Mouse (Mus musculus) embryonic facial prominence, embryonic 13.5 days (tissue): Measurements from ENCODE around the gene Gast. TPM values are rescaled to one million over a fixed set of nuclear protein-coding genes. Genes with fewer than 3 reads are reported as not detected.
A peak's percentile ranks its signal among the peaks of the same experiment; 100 is the strongest.

Experiments
- ATAC-seq: fragments of 200-750 bp; cut with Nextera tagmentation; 2 replicates; pipeline ENCODE4 v1.8.0; 2017; ENCODE audit warnings: low read depth; ENCODE audit not compliant: insufficient number of reproducible peaks, insufficient read depth, low FRiP score, low TSS enrichment
- H3K27ac ChIP-seq: fragments of 300-500 bp; sonication (generic); 2 replicates; pipeline ENCODE4 v1.5.1; 2015; ENCODE audit warnings: moderate library complexity, mild to moderate bottlenecking, inconsistent platforms
- H3K27me3 ChIP-seq: fragments of 300-500 bp; sonication (generic); 2 replicates; pipeline ENCODE4 v1.6.1; 2015; ENCODE audit warnings: mild to moderate bottlenecking, inconsistent platforms
- H3K36me3 ChIP-seq: fragments of 300-500 bp; sonication (generic); 2 replicates; pipeline ENCODE4 v1.6.1; 2015; ENCODE audit warnings: mild to moderate bottlenecking, inconsistent platforms
- H3K4me1 ChIP-seq: fragments of 300-500 bp; sonication (generic); 2 replicates; pipeline ENCODE4 v1.6.1; 2015; ENCODE audit warnings: inconsistent platforms
- H3K4me2 ChIP-seq: fragments of 300-500 bp; sonication (generic); 2 replicates; pipeline ENCODE4 v1.6.1; 2015; ENCODE audit warnings: moderate library complexity, mild to moderate bottlenecking, inconsistent platforms
- H3K4me3 ChIP-seq: fragments of 300-500 bp; sonication (generic); 2 replicates; pipeline ENCODE4 v1.5.1; 2015; ENCODE audit warnings: mild to moderate bottlenecking, inconsistent platforms
- H3K9ac ChIP-seq: fragments of 300-500 bp; sonication (generic); 2 replicates; pipeline ENCODE4 v1.6.1; 2015; ENCODE audit warnings: mild to moderate bottlenecking, inconsistent platforms
- H3K9me3 ChIP-seq: fragments of 300-500 bp; sonication (generic); 2 replicates; pipeline ENCODE4 v1.6.1; 2016; ENCODE audit warnings: inconsistent platforms
- WGBS: fragments of 180-500 bp; shearing (Covaris S2); methylation state at CpG from one replicate; pipeline ENCODE4 v1.1.7; 2015; ENCODE audit warnings: mixed read lengths; 5-methylcytosine and 5-hydroxymethylcytosine counted together
- polyA plus RNA-seq: library from polyadenylated mRNA; unstranded; fragments of >200 nt; fragmentation: Nextera tagmentation; extraction: Ambion mirVana; gene quantifications from 2 replicates; pipeline ENCODE4 v1.2.1, GENCODE M21; 2015

The Gast gene
- 1.2 TPM in 1 of 2 replicates, not detected in the other for polyA plus RNA-seq

- no peak for ATAC-seq
- Histone ChIP-seq H3K4me2 (no peak within 1 kb of the TSS), H3K9ac (no peak within 1 kb of the TSS), H3K4me1 (peaks cover 7% of the 10 kb centered on the region; the same call in 1 of the 2 replicates), H3K27ac (no peak within 1 kb of the TSS), H3K27me3 (no peaks in the 10 kb centered on the region), H3K9me3 (no peaks in the 10 kb centered on the region), H3K36me3 (no peaks in the 10 kb centered on the region), H3K4me3 (no peak within 1 kb of the TSS)
- 83% methylated on average over 6 of the region's 6 CpGs for WGBS
These were observed at the start of gene Gast for GRCm38 (mm10) chr11:100333944-100334457. Gene Gast (plus strand): TSS chr11:100334407.

- Histone ChIP-seq H3K36me3 (no peaks in the 10 kb centered on the region), H3K4me1 (peaks cover 12% of the 10 kb centered on the region), H3K9me3 (no peaks in the 10 kb centered on the region), H3K9ac (0 out of 2 replicates have a peak overlapping the region, but pooled peaks have one; percentile 11), H3K4me2 (no peak overlapping the region), H3K4me3 (no peak overlapping the region), H3K27ac (peak overlapping the region; percentile 89; the same call in 1 of the 2 replicates), H3K27me3 (no peaks in the 10 kb centered on the region)
- no peak for ATAC-seq
- WGBS = 75% methylated on average over 4 of the region's 4 CpGs
These were observed 49.2 kb upstream of the Gast start for GRCm38 (mm10) chr11:100284988-100285387.

DNA sequence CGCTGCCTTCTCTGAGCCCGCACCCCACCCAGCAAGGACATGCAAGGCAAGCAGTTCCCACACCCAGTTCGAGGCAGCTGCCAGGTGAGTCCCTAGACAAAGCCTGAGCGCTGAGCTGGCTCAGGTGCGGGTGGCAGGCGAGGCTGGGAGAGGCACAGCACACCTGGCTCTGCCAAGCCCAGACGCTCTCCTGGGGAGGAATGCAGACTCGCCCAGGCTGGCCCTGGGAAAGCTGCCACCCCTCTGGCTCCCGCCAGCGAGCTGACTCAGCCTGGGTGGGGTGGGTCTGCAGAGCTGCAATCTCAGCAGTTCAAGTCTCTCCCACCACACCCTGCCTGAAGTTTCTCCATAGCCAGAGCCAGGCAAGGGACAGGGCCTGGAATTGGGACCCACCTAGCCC is 47.2 kb upstream of the Gast start:
- H3K27me3 ChIP-seq = no peaks in the 10 kb centered on the region
- WGBS = 34% methylated on average over 10 of the region's 10 CpGs
- no peak overlapping the region for H3K4me3 ChIP-seq
- peak overlapping the region; percentile 89 for H3K27ac ChIP-seq
- H3K9me3 ChIP-seq = no peaks in the 10 kb centered on the region
- H3K4me1 ChIP-seq = peaks cover 18% of the 10 kb centered on the region
- peak; percentile 67 for ATAC-seq
- no peaks in the 10 kb centered on the region for H3K36me3 ChIP-seq
- H3K9ac ChIP-seq = no peak overlapping the region
- H3K4me2 ChIP-seq = no peak overlapping the region

GRCm38 (mm10) chr11:100288942-100289341 is 45.3 kb upstream of the Gast start:
- no peak for ATAC-seq

GRCm38 (mm10) chr11:100290235-100290634 is 44.0 kb upstream of the Gast start:
- Histone ChIP-seq H3K36me3 (no peaks in the 10 kb centered on the region), H3K9me3 (no peaks in the 10 kb centered on the region), H3K4me1 (peaks cover 20% of the 10 kb centered on the region), H3K9ac (no peak overlapping the region), H3K4me3 (no peak overlapping the region), H3K27ac (peak overlapping the region; percentile 86), H3K4me2 (no peak overlapping the region), H3K27me3 (no peaks in the 10 kb centered on the region)
- ATAC-seq = no peak
- 43% methylated on average over 5 of the region's 5 CpGs for WGBS

More at GRCm38 (mm10) chr11:100288942-100289341, 45.3 kb upstream of the Gast start:
- no peak overlapping the region for H3K4me3 ChIP-seq
- peak overlapping the region; percentile 86 for H3K27ac ChIP-seq
- no peaks in the 10 kb centered on the region for H3K9me3 ChIP-seq
- 73% methylated on average over 6 of the region's 6 CpGs for WGBS
- no peaks in the 10 kb centered on the region for H3K36me3 ChIP-seq
- no peaks in the 10 kb centered on the region for H3K27me3 ChIP-seq
- no peak overlapping the region for H3K9ac ChIP-seq
- peaks cover 18% of the 10 kb centered on the region for H3K4me1 ChIP-seq
- H3K4me2 ChIP-seq = no peak overlapping the region

- H3K4me1 ChIP-seq = peaks cover 23% of the 10 kb centered on the region
- no peak overlapping the region for H3K4me3 ChIP-seq
- no peaks in the 10 kb centered on the region for H3K27me3 ChIP-seq
- WGBS = 61% methylated on average over 6 of the region's 6 CpGs
- no peaks in the 10 kb centered on the region for H3K9me3 ChIP-seq
- H3K9ac ChIP-seq = no peak overlapping the region
- no peaks in the 10 kb centered on the region for H3K36me3 ChIP-seq
- H3K4me2 ChIP-seq = no peak overlapping the region
- no peak for ATAC-seq
- no peak overlapping the region for H3K27ac ChIP-seq
These were observed 41.3 kb upstream of the Gast start for GRCm38 (mm10) chr11:100292884-100293283.

DNA sequence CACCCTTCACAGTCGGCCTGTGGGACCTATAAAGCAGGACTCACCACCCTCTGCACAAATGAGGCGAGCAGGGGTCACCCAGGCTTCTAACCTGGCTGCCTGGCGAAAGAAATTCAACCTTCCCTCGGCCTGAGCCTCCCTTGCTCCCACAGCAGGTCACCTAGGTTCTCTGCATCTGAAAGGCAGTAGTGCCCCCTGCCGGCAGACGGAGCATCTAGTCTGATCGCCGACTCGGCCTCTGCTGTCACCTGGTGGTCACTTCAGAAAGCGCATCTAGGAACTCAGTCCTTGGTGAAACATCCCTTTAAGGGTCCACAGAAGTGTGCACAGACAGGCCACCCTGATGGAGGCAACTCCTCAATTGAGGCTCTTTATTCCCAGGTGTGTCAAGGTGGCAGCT is 38.9 kb upstream of the Gast start:
- no peak overlapping the region for H3K4me3 ChIP-seq
- peak overlapping the region; percentile 22; the same call in 1 of the 2 replicates for H3K4me2 ChIP-seq
- H3K27me3 ChIP-seq = no peaks in the 10 kb centered on the region
- H3K9ac ChIP-seq = no peak overlapping the region
- no peak for ATAC-seq
- H3K27ac ChIP-seq = no peak overlapping the region
- WGBS = 4% methylated on average over 10 of the region's 10 CpGs
- no peaks in the 10 kb centered on the region for H3K36me3 ChIP-seq
- peaks cover 11% of the 10 kb centered on the region for H3K4me1 ChIP-seq
- H3K9me3 ChIP-seq = no peaks in the 10 kb centered on the region

- Histone ChIP-seq H3K4me3 (no peak overlapping the region), H3K4me2 (peak overlapping the region; percentile 51), H3K9me3 (no peaks in the 10 kb centered on the region), H3K4me1 (peaks cover 8% of the 10 kb centered on the region), H3K27ac (no peak overlapping the region), H3K27me3 (no peaks in the 10 kb centered on the region), H3K9ac (no peak overlapping the region), H3K36me3 (no peaks in the 10 kb centered on the region)
- ATAC-seq = no peak
- WGBS = 42% methylated on average over 5 of the region's 5 CpGs
These were observed 36.4 kb upstream of the Gast start for GRCm38 (mm10) chr11:100297801-100298200.

- no peak for ATAC-seq
- no peak overlapping the region for H3K27ac ChIP-seq
These were observed 35.8 kb upstream of the Gast start for GRCm38 (mm10) chr11:100298274-100299036.

GRCm38 (mm10) chr11:100300293-100300692 is 33.9 kb upstream of the Gast start:
- Histone ChIP-seq H3K27ac (no peak overlapping the region), H3K4me1 (peaks cover 6% of the 10 kb centered on the region), H3K36me3 (no peaks in the 10 kb centered on the region), H3K9ac (no peak overlapping the region), H3K9me3 (no peaks in the 10 kb centered on the region), H3K4me2 (no peak overlapping the region), H3K27me3 (no peaks in the 10 kb centered on the region), H3K4me3 (no peak overlapping the region)
- 6% methylated on average over 5 of the region's 5 CpGs for WGBS
- no peak for ATAC-seq

More at GRCm38 (mm10) chr11:100298274-100299036, 35.8 kb upstream of the Gast start:
- H3K4me2 ChIP-seq = peak overlapping the region; percentile 51
- no peak overlapping the region for H3K9ac ChIP-seq
- no peaks in the 10 kb centered on the region for H3K9me3 ChIP-seq
- H3K36me3 ChIP-seq = no peaks in the 10 kb centered on the region
- no peak overlapping the region for H3K4me3 ChIP-seq
- H3K4me1 ChIP-seq = peaks cover 8% of the 10 kb centered on the region
- no peaks in the 10 kb centered on the region for H3K27me3 ChIP-seq
- 18% methylated on average over 18 of the region's 18 CpGs for WGBS

DNA sequence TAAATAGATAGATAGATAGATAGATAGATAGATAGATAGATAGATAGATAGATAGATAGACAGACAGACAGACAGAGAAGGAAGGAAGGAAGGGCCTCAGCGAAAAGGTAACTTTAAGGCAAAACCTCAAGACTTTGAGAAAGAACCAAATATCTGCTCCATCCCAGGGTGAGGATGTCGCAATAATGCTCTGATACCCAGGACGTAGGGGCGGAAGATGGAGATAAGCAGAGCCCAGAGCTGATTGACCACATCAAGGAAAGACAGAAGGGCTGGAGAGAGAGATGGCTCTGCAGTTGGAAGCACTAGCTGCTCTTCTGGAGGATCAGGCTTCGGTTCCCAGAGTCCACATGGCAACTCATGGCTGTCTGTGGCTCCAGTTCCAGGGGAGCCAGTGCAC is 32.9 kb upstream of the Gast start:
- no peak for ATAC-seq
- Histone ChIP-seq H3K9ac (no peak overlapping the region), H3K36me3 (no peaks in the 10 kb centered on the region), H3K4me2 (no peak overlapping the region), H3K4me3 (no peak overlapping the region), H3K9me3 (no peaks in the 10 kb centered on the region), H3K27ac (no peak overlapping the region), H3K27me3 (no peaks in the 10 kb centered on the region), H3K4me1 (peaks cover 6% of the 10 kb centered on the region)
- WGBS = 84% methylated on average over 5 of the region's 5 CpGs

DNA sequence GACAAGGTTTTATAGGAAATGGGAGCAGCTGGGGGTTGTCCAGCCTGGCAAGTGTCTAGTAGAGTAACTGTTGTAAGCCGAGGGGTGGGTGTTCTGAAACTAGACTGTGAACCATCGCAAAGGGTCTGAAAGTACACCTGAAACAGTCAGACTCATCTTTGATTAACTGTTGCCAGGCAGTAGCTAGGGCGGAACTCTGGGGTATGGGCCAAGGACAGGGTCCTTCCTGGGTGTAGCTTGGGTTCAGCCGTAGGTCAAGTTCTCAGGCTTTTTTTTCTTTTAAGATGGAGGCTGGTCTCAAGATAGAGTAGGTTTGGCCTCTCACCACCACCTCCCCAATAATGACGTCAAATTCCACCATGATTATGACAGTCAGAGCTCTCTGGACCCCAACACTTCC is 26.3 kb upstream of the Gast start:
- Histone ChIP-seq H3K4me1 (no peaks in the 10 kb centered on the region), H3K27me3 (no peaks in the 10 kb centered on the region), H3K4me3 (no peak overlapping the region), H3K36me3 (no peaks in the 10 kb centered on the region), H3K9ac (no peak overlapping the region), H3K27ac (no peak overlapping the region), H3K9me3 (no peaks in the 10 kb centered on the region), H3K4me2 (no peak overlapping the region)
- no peak for ATAC-seq
- 90% methylated on average over 5 of the region's 5 CpGs for WGBS
